Mouse (Mus musculus) cortical plate, adult 2 months (tissue): Measurements from ENCODE around the gene Grid2.

Source experiments
- CTCF ChIP-seq: fragments of 200-500 bp; IDR thresholded peaks from 2 replicates; pipeline ENCODE4 v1.5.1; 2011; ENCODE audit warnings: mild to moderate bottlenecking, control low read depth, low read length; ENCODE audit not compliant: insufficient read depth; ENCODE audit errors: extremely low read depth
- POLR2A ChIP-seq: fragments of 200-500 bp; IDR thresholded peaks from 2 replicates; pipeline ENCODE4 v1.6.1; 2011; ENCODE audit warnings: mild to moderate bottlenecking, low read length, control low read depth; ENCODE audit not compliant: insufficient read depth; ENCODE audit errors: extremely low read depth

DNA sequence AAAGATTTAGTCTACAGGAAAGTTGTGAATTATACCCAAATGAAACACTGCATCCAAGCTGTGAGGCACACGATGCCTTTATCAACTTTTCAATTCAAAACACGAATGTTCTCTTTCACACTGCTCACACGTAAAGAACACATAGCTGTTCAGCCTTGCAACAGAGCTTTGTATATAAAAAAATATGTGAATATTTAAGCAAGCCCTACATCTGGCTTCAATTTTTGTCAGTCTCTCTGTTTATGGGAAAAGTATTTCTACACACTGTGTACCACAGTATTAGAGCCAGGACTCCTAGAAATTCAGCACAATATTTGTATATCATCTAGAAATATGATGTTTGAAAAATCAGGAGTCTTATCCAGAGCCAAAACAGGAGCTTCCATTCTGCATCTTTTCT, 1195.1 kb downstream of the Grid2 start:
- TF ChIP-seq CTCF (no peak), POLR2A (no peak)
